Mouse (Mus musculus): ENCODE measurements around the gene Shmt1. TPM values are rescaled to one million over a fixed set of nuclear protein-coding genes. Genes with fewer than 3 reads are reported as not detected.
A peak's percentile ranks its signal among the peaks of the same experiment; 100 is the strongest.

Gene Shmt1
- polyA plus RNA-seq, 1 experiment from 2014 or later = 7.4 TPM

DNA sequence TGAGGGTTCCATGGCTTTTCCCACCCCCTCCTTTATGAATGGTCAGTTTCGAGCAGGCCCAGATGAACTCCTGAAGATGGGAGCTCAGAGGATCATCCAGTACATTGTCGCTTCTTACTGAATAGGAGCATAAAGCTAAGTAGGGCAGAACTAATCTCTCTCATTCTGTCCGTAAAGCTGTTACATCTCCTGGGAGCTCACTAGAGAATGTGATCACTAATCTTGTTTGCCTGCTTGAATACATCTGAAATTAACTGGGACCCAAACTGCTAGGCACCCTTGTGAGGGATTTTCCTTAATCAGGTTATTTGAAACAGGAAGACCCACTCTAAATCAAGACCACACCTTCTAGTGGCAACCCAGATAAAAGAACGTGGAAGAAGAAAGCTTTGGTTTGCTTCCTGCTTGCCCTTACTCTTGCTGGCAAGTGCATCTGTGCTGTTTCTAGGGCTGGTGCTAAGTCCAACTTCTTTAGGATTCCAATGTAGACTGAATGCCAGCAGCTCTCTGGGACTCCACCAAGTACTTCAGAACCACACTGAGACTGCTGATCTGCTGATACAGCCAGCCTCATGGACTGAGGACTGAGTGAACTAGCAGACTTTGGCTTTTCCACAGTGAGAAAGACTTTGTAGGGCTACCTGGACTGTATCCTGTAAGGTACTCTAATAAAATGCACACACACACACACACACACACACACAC is 15.9 kb upstream of the Shmt1 start:
- Histone ChIP-seq H3K27me3 (replicated peaks; ENCODE audit: control insufficient read depth, insufficient read depth, low read length) (no peaks in the 10 kb centered on the region), H3K4me3 (ENCODE audit: low read length) (no peak overlapping the region), H3K9me3 (ENCODE audit: control insufficient read depth, low read length) (no peaks in the 10 kb centered on the region), H3K4me2 (ENCODE audit: low read length) (no peak overlapping the region), H3K36me3 (ENCODE audit: control insufficient read depth, insufficient read depth, low read length) (no peaks in the 10 kb centered on the region), H3K9ac (ENCODE audit: low read depth, low read length) (no peak overlapping the region), H3K27ac (ENCODE audit: low read depth, low read length) (no peak overlapping the region), H3K4me1 (ENCODE audit: control insufficient read depth, insufficient read depth, low read depth, low read length) (peaks cover 7% of the 10 kb centered on the region)
- WGBS = 29% methylated on average over 4 of the region's 4 CpGs
- no peak for ATAC-seq

DNA sequence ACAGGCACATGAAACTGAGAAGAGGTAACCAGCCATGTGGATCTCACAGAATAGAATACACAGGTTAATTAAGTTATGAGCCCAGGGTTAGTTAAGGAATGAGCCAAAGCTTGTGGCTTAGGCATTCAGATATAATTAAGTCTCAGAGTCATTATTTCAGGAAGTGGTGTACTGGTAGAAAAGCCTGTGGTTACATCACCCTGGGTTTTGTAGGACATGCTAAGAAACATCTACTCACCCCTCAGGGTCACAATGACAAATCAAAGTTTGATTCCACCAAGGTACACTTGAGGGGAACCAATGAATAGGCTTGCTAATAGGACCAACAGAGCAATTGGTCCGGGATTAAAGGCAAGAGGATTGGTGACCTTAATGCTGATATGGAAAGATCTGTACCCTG is 15.2 kb upstream of the Shmt1 start:
- WGBS = 72% methylated on average over 1 of the region's 1 CpGs
- ATAC-seq = no peak
- no peaks in the 10 kb centered on the region for H3K9me3 ChIP-seq (ENCODE audit: control insufficient read depth, low read length)
- H3K9ac ChIP-seq (ENCODE audit: low read depth, low read length) = no peak overlapping the region
- no peak overlapping the region for H3K4me3 ChIP-seq (ENCODE audit: low read length)
- H3K4me1 ChIP-seq (ENCODE audit: control insufficient read depth, insufficient read depth, low read depth, low read length) = peaks cover 7% of the 10 kb centered on the region
- H3K27me3 ChIP-seq (replicated peaks; ENCODE audit: control insufficient read depth, insufficient read depth, low read length) = no peaks in the 10 kb centered on the region
- no peak overlapping the region for H3K27ac ChIP-seq (ENCODE audit: low read depth, low read length)
- no peak overlapping the region for H3K4me2 ChIP-seq (ENCODE audit: low read length)
- no peaks in the 10 kb centered on the region for H3K36me3 ChIP-seq (ENCODE audit: control insufficient read depth, insufficient read depth, low read length)

DNA sequence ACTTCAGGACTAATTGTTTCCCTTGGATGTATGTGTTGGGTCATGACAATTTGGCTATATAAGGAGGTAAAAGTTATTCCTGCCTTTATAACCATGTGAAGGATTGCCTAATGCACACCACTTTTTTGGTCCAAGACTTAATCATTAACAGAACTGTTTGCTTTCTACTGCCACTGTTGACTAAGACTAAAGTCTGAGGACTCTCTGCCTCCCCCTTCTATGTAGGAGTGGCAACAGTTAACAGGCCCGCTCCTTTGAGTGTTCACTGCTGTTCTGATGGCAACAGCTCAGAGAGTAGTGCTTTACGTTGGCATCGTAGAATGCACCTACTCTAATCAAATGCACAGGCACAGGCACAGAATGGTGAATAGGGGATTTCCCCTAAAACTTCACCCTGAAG is 13.7 kb upstream of the Shmt1 start:
- no peaks in the 10 kb centered on the region for H3K9me3 ChIP-seq (ENCODE audit: control insufficient read depth, low read length)
- H3K4me2 ChIP-seq (ENCODE audit: low read length) = no peak overlapping the region
- WGBS = 79% methylated on average over 3 of the region's 3 CpGs
- no peaks in the 10 kb centered on the region for H3K4me1 ChIP-seq (ENCODE audit: control insufficient read depth, insufficient read depth, low read depth, low read length)
- no peak for ATAC-seq
- H3K4me3 ChIP-seq (ENCODE audit: low read length) = no peak overlapping the region
- H3K27ac ChIP-seq (ENCODE audit: low read depth, low read length) = no peak overlapping the region
- no peak overlapping the region for H3K9ac ChIP-seq (ENCODE audit: low read depth, low read length)
- H3K27me3 ChIP-seq (replicated peaks; ENCODE audit: control insufficient read depth, insufficient read depth, low read length) = no peaks in the 10 kb centered on the region
- H3K36me3 ChIP-seq (ENCODE audit: control insufficient read depth, insufficient read depth, low read length) = no peaks in the 10 kb centered on the region

DNA sequence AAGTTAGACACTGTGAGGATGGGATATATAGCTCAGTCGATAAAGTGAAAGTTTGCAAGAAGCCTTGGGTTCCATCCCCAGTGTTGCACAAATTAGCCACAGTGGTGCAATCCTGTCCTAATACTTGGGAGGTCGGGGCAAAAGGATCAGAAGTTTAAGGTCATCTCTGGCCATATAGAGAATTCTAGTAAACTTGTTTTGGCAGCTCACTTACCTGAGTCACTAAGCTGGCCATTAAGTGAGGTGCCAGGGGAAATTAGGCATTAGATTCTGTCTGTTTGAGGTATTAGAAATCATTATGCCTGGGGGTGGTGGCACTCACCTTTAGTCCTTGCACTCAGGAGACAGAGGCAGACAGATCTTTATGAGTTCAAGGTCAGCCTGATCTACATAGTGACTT is 12.3 kb upstream of the Shmt1 start:
- H3K36me3 ChIP-seq (ENCODE audit: control insufficient read depth, insufficient read depth, low read length) = no peaks in the 10 kb centered on the region
- H3K9ac ChIP-seq (ENCODE audit: low read depth, low read length) = no peak overlapping the region
- H3K4me2 ChIP-seq (ENCODE audit: low read length) = no peak overlapping the region
- no peak overlapping the region for H3K27ac ChIP-seq (ENCODE audit: low read depth, low read length)
- H3K9me3 ChIP-seq (ENCODE audit: control insufficient read depth, low read length) = no peaks in the 10 kb centered on the region
- H3K4me1 ChIP-seq (ENCODE audit: control insufficient read depth, insufficient read depth, low read depth, low read length) = no peaks in the 10 kb centered on the region
- WGBS = 81% methylated on average over 2 of the region's 2 CpGs
- no peak overlapping the region for H3K4me3 ChIP-seq (ENCODE audit: low read length)
- no peaks in the 10 kb centered on the region for H3K27me3 ChIP-seq (replicated peaks; ENCODE audit: control insufficient read depth, insufficient read depth, low read length)
- no peak for ATAC-seq

DNA sequence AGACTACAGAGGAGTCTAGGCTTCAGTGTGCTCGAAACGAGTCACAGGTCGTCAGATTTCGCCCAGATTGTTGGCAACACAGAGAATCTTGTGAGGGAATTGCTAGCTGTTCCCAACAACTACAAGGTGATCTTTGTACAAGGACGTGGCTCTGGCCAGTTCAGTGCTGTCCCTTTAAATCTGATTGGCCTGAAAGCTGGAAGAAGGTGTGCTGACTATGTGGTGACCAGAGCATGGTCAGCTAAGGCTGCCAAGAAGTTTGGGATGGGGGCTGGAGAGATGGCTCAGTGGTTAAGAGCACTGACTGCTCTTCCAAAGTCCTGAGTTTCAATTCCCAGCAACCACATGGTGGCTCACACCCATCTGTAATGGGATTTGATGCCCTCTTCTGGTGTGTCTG is 4.9 kb upstream of the Shmt1 start:
- Histone ChIP-seq H3K4me2 (ENCODE audit: low read length) (no peak overlapping the region), H3K4me1 (ENCODE audit: control insufficient read depth, insufficient read depth, low read depth, low read length) (no peaks in the 10 kb centered on the region), H3K9ac (ENCODE audit: low read depth, low read length) (no peak overlapping the region), H3K9me3 (ENCODE audit: control insufficient read depth, low read length) (no peaks in the 10 kb centered on the region), H3K4me3 (ENCODE audit: low read length) (no peak overlapping the region), H3K36me3 (ENCODE audit: control insufficient read depth, insufficient read depth, low read length) (no peaks in the 10 kb centered on the region), H3K27ac (ENCODE audit: low read depth, low read length) (no peak overlapping the region), H3K27me3 (replicated peaks; ENCODE audit: control insufficient read depth, insufficient read depth, low read length) (no peaks in the 10 kb centered on the region)
- ATAC-seq = no peak
- WGBS = 71% methylated on average over 5 of the region's 5 CpGs

DNA sequence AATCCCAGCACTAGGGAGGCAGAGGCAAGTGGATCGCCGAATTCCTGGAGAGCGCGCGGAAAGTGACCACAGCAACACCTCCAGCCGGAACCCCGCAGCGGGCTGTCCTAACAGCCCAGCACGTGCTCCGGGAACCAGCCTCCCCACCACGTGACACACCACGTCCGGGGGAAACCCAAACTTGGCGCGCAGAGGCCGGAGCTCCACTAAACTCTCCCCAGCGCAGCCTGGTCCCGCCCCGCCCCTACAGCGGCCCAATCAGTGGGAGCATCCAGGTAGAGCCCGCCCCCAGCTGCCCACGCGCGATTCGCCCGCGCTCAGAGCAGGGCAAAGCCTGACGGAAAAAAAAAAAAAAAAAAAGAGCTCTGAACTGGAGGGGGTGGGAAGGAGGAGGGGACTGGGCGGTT is 461 bp downstream of the Shmt1 start:
- H3K4me1 ChIP-seq (ENCODE audit: control insufficient read depth, insufficient read depth, low read depth, low read length) = peaks cover 5% of the 10 kb centered on the region
- no peaks in the 10 kb centered on the region for H3K9me3 ChIP-seq (ENCODE audit: control insufficient read depth, low read length)
- H3K4me2 ChIP-seq (ENCODE audit: low read length) = peak overlapping the region; percentile 92
- peak overlapping the region; percentile 54 for H3K4me3 ChIP-seq (ENCODE audit: low read length)
- peak; percentile 99 for ATAC-seq
- H3K36me3 ChIP-seq (ENCODE audit: control insufficient read depth, insufficient read depth, low read length) = no peaks in the 10 kb centered on the region
- no peaks in the 10 kb centered on the region for H3K27me3 ChIP-seq (replicated peaks; ENCODE audit: control insufficient read depth, insufficient read depth, low read length)
- H3K9ac ChIP-seq (ENCODE audit: low read depth, low read length) = peak overlapping the region; percentile 36; the same call in 1 of the 2 replicates
- H3K27ac ChIP-seq (ENCODE audit: low read depth, low read length) = no peak overlapping the region
- WGBS = 0% methylated on average over 29 of the region's 29 CpGs

DNA sequence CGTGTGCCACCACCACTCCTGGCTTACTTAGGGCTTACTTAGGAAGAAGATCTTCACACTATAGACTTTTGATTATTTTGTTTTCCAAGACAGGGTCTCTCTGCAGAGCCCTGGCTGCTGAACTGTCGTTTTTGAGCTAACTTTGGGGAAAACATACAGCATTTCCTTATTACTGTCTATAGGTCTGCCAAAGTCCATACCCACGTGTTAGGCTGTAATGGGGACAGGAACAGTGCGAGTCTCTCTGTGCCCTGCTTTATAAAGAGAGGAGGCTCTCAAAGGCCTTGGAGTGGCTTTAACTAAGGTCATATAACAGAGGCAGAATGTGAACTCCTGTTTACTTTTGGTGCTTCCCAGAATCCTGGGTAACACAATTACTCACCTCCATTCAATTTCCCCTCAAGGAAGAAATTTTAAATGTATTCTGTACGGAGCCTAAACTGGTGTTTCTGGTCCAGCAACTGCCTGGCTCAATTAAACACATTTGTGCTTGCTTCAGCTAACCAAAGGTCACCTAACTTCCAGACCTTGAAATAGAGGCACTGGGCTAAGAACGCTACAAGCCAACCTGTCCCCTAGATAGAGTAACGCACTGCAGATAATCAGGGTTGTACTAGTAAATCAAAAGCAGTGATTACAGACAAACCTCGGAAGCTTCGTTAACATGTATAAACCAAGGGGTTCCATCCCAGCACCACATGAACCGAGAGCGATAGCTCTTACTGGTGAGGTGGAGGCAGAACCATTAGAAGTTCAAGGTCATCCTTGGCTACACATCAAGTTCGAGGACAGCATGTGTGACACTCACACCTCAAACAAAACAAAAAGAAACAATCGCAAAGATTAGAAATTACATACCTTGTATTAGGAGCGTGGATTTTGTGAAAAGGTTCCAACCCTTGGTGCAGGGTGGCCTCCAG is 1.2 kb downstream of the Shmt1 start:
- Histone ChIP-seq H3K9me3 (ENCODE audit: control insufficient read depth, low read length) (no peaks in the 10 kb centered on the region), H3K36me3 (ENCODE audit: control insufficient read depth, insufficient read depth, low read length) (no peaks in the 10 kb centered on the region), H3K9ac (ENCODE audit: low read depth, low read length) (peak overlapping the region; percentile 36; the same call in 1 of the 2 replicates), H3K27me3 (replicated peaks; ENCODE audit: control insufficient read depth, insufficient read depth, low read length) (no peaks in the 10 kb centered on the region), H3K4me3 (ENCODE audit: low read length) (peak overlapping the region; percentile 54), H3K4me1 (ENCODE audit: control insufficient read depth, insufficient read depth, low read depth, low read length) (peaks cover 5% of the 10 kb centered on the region), H3K4me2 (ENCODE audit: low read length) (peak overlapping the region; percentile 92), H3K27ac (ENCODE audit: low read depth, low read length) (no peak overlapping the region)
- ATAC-seq = no peak
- 18% methylated on average over 14 of the region's 14 CpGs for WGBS

DNA sequence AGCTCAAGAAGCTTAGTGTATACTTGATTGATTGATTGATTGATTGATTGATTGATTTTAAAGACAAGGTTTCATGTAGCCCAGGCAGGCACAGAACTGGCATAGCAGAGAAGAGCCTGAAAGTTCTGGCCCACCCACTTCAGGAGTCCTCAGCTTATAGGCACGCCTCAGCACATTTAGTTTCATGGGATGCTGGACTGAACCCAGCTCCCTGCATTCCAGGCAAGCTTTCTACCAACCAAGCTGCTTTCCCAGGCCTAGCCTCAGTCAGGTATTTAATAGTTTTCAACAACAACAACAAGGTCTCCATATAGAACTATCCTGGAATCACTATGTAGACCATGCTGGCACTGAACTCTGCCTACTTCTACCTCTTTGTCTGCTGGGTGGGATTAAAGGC is 2.0 kb downstream of the Shmt1 start:
- Histone ChIP-seq H3K4me1 (ENCODE audit: control insufficient read depth, insufficient read depth, low read depth, low read length) (peaks cover 5% of the 10 kb centered on the region), H3K9ac (ENCODE audit: low read depth, low read length) (no peak overlapping the region), H3K4me2 (ENCODE audit: low read length) (no peak overlapping the region; the same call in 1 of the 2 replicates), H3K36me3 (ENCODE audit: control insufficient read depth, insufficient read depth, low read length) (no peaks in the 10 kb centered on the region), H3K4me3 (ENCODE audit: low read length) (no peak overlapping the region), H3K9me3 (ENCODE audit: control insufficient read depth, low read length) (no peaks in the 10 kb centered on the region), H3K27ac (ENCODE audit: low read depth, low read length) (no peak overlapping the region), H3K27me3 (replicated peaks; ENCODE audit: control insufficient read depth, insufficient read depth, low read length) (no peaks in the 10 kb centered on the region)
- no peak for ATAC-seq
- 71% methylated on average over 1 of the region's 1 CpGs for WGBS

DNA sequence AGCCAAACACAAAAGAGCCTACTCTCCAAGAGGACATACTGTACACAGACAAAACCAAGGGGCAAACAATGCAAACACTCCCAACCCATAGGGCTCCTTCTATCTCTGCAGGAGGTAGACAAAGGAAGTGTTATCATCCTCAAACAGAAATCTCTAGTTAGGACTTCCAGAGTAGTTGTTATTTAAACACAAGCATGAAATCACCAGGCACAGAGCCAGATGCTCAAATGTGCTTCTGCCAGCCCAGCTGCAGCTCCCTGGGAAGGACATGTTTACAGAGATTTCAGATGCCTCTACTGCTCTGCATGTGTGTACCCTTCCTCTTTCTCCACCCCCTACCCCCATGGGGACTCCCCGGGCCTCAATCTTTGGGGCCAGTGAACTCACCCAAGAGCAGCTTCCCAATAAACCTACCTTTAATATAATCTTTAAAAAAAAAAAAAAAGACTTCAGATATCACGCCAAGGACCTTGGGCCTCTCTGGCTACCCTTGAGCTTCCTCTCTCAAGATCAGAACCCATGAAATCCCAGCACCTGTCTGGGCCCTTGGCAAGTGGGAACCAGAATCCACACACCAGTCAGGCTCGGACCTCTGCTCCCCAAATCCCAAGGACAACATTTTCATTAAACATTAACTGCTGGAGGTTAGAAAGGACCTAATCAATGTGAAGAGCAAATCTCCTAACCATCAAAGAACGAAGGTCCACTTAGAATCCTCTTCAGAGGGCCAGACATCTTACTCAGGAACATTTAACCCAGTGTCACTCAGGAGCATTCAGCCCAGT is 3.0 kb downstream of the Shmt1 start:
- H3K4me2 ChIP-seq (ENCODE audit: low read length) = no peak overlapping the region
- no peaks in the 10 kb centered on the region for H3K36me3 ChIP-seq (ENCODE audit: control insufficient read depth, insufficient read depth, low read length)
- ATAC-seq = no peak
- no peaks in the 10 kb centered on the region for H3K27me3 ChIP-seq (replicated peaks; ENCODE audit: control insufficient read depth, insufficient read depth, low read length)
- H3K9ac ChIP-seq (ENCODE audit: low read depth, low read length) = no peak overlapping the region
- H3K4me1 ChIP-seq (ENCODE audit: control insufficient read depth, insufficient read depth, low read depth, low read length) = peaks cover 5% of the 10 kb centered on the region
- no peak overlapping the region for H3K4me3 ChIP-seq (ENCODE audit: low read length)
- WGBS = 68% methylated on average over 4 of the region's 4 CpGs
- no peak overlapping the region for H3K27ac ChIP-seq (ENCODE audit: low read depth, low read length)
- no peaks in the 10 kb centered on the region for H3K9me3 ChIP-seq (ENCODE audit: control insufficient read depth, low read length)

Measured in hindbrain, embryonic 16.5 days (tissue).